Mouse (Mus musculus) forebrain, postnatal 0 days (tissue): Measurements from ENCODE around the gene Gm47841. TPM values are rescaled to one million over a fixed set of nuclear protein-coding genes. Genes with fewer than 3 reads are reported as not detected.
A peak's percentile ranks its signal among the peaks of the same experiment; 100 is the strongest.

Experiments used
- ATAC-seq: fragments of 200-750 bp; cut with Nextera tagmentation; 2 replicates; pipeline ENCODE4 v1.8.0; 2017; ENCODE audit warnings: mild to moderate bottlenecking, moderate library complexity
- DNase-seq: peaks from one replicate; pipeline ENCODE4 v3.0.0-alpha.2; 2015
- H3K27ac ChIP-seq: fragments of 300-500 bp; sonication (generic); 2 replicates; pipeline ENCODE4 v1.5.1; 2014; ENCODE audit warnings: low read depth, mild to moderate bottlenecking, antibody characterized with exemption, low read length, moderate library complexity, mixed read lengths
- H3K27me3 ChIP-seq: fragments of 300-500 bp; sonication (generic); 2 replicates; pipeline ENCODE4 v1.6.1; 2014; ENCODE audit warnings: mild to moderate bottlenecking, low read length, mixed read lengths; ENCODE audit not compliant: insufficient read depth
- H3K36me3 ChIP-seq: fragments of 300-500 bp; sonication (generic); 2 replicates; pipeline ENCODE4 v1.6.1; 2014; ENCODE audit warnings: mild to moderate bottlenecking, moderate library complexity; ENCODE audit not compliant: insufficient read depth
- H3K4me1 ChIP-seq: fragments of 300-500 bp; sonication (generic); 2 replicates; pipeline ENCODE4 v1.6.1; 2014; ENCODE audit warnings: antibody characterized with exemption; ENCODE audit not compliant: insufficient read depth
- H3K4me2 ChIP-seq: fragments of 300-500 bp; sonication (generic); 2 replicates; pipeline ENCODE4 v1.6.1; 2014; ENCODE audit warnings: low read depth, mild to moderate bottlenecking, moderate library complexity
- H3K4me3 ChIP-seq: fragments of 300-500 bp; sonication (generic); 2 replicates; pipeline ENCODE4 v1.5.1; 2014; ENCODE audit warnings: low read depth, low read length, mixed read lengths
- H3K9ac ChIP-seq: fragments of 300-500 bp; sonication (generic); 2 replicates; pipeline ENCODE4 v1.6.1; 2014; ENCODE audit warnings: mild to moderate bottlenecking
- H3K9me3 ChIP-seq: fragments of 300-500 bp; sonication (generic); 2 replicates; pipeline ENCODE4 v1.6.1; 2016; ENCODE audit warnings: low read length
- CTCF ChIP-seq: sonication (generic); IDR thresholded peaks from 2 replicates; pipeline ENCODE4 v1.5.1; 2016; ENCODE audit warnings: antibody characterized with exemption, control low read depth, low read depth
- WGBS: fragments of 180-500 bp; shearing (Covaris S2); extraction: QIAGEN DNeasy Blood & Tissue Kit; methylation state at CpG from one replicate; pipeline ENCODE4 v1.1.7; 2014; 5-methylcytosine and 5-hydroxymethylcytosine counted together
- polyA plus RNA-seq: library from polyadenylated mRNA; unstranded; fragments of >200 nt; fragmentation: Nextera tagmentation; extraction: Ambion mirVana; gene quantifications from 2 replicates; pipeline ENCODE4 v1.2.1, GENCODE M21; 2015
- total RNA-seq: library from RNA; depleted of rRNA; stranded (reverse); fragments of >200 nt; gene quantifications from 2 replicates; pipeline ENCODE4 v1.2.3, GENCODE M21; 2014

The Gm47841 gene
- total and polyA plus RNA-seq, 2 experiments from 2014 or later, result not detected

DNA sequence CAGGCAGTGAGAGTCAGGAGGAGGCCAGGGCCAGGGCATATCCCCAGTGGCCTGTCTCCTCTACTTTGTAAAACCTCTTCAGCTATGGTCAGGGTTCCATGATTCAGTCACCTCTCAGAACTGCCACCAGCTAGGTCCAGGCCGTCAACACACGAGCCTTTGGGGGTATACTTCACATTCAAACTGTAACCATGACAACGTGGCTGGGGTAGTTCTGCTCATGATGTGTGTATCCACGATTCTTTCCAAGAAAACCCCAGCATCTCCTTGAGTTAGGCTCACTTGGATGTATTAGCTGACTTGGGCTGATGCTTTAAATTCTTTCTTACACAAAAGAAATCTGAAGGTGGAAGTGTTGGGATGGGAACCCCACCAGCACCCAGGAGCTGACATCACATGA, 41.1 kb upstream of the Gm47841 start:
- no peaks in the 10 kb centered on the region for H3K27me3 ChIP-seq
- H3K4me3 ChIP-seq, result no peak overlapping the region
- no peak overlapping the region for H3K9ac ChIP-seq
- ATAC-seq, result peak; percentile 62
- 0 out of 2 replicates have a peak, but pooled peaks cover 4% of the 10 kb centered on the region for H3K4me1 ChIP-seq
- no peak overlapping the region for H3K4me2 ChIP-seq
- no peaks in the 10 kb centered on the region for H3K9me3 ChIP-seq
- H3K36me3 ChIP-seq, result no peaks in the 10 kb centered on the region
- DNase-seq, result peak; percentile 50
- WGBS, result 40% methylated on average over 4 of the region's 4 CpGs
- TF ChIP-seq CTCF, result no peak
- peak overlapping the region; percentile 45 for H3K27ac ChIP-seq

DNA sequence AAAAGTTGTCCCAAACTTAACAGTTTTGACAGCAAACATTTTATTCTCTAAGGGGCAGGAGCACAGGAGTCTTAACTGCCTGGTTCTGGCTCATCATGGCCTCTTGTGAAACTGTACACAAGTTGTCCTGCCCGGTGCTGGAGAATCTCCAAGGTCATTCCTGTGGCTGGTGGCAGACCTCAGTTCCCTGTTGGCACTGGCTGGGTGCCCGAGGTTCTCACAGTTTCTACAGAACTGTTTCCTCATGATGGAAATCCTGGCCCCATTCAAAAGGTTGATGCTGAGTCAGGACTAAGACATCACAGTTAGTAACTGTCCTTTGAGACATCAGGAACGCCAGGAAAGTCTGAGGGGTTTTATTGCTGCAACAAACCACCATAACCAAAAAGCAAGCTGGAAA, 39.8 kb upstream of the Gm47841 start:
- Histone ChIP-seq H3K9me3 (no peaks in the 10 kb centered on the region), H3K9ac (no peak overlapping the region), H3K4me2 (no peak overlapping the region), H3K27ac (no peak overlapping the region), H3K27me3 (no peaks in the 10 kb centered on the region), H3K36me3 (no peaks in the 10 kb centered on the region), H3K4me3 (no peak overlapping the region), H3K4me1 (no peaks in the 10 kb centered on the region)
- DNase-seq (no peak), ATAC-seq (no peak)
- 59% methylated on average over 3 of the region's 3 CpGs for WGBS
- TF ChIP-seq CTCF, result no peak

GRCm38 (mm10) chr15:101086451-101086850, 39.3 kb upstream of the Gm47841 start:
- Histone ChIP-seq H3K36me3 (no peaks in the 10 kb centered on the region), H3K9ac (no peak overlapping the region), H3K27me3 (no peaks in the 10 kb centered on the region), H3K27ac (no peak overlapping the region), H3K4me2 (no peak overlapping the region), H3K9me3 (no peaks in the 10 kb centered on the region), H3K4me1 (no peaks in the 10 kb centered on the region), H3K4me3 (no peak overlapping the region)
- no peak for TF ChIP-seq CTCF
- no peak for DNase-seq
- no peak for ATAC-seq
- WGBS, result 74% methylated on average over 9 of the region's 9 CpGs

DNA sequence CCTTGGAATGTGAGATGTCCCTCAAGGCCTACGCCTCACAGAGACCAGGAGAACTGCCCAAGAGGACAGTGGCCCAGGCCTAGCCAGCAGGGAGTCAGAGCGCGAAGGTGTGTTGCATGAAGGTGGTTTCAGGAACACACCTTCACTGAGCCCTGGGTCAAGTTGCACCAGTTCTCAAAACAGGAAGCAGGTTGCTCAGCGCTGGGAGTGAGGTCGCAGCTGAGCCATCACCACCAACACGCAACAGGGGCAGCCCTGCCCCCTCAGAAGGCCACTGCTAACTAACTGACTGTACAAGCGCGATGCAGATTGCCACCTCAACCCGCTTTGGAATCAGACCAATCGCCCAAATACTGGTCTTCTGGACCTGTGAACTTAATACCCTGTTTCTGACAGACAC, 37.3 kb upstream of the Gm47841 start:
- 88% methylated on average over 10 of the region's 10 CpGs for WGBS
- no peak overlapping the region for H3K27ac ChIP-seq
- H3K4me1 ChIP-seq, result no peaks in the 10 kb centered on the region
- no peaks in the 10 kb centered on the region for H3K36me3 ChIP-seq
- TF ChIP-seq CTCF, result no peak
- ATAC-seq, result no peak
- no peaks in the 10 kb centered on the region for H3K27me3 ChIP-seq
- DNase-seq, result no peak
- H3K4me2 ChIP-seq, result no peak overlapping the region
- H3K9ac ChIP-seq, result no peak overlapping the region
- no peak overlapping the region for H3K4me3 ChIP-seq
- H3K9me3 ChIP-seq, result no peaks in the 10 kb centered on the region

- ATAC-seq (no peak), DNase-seq (no peak)
- no peaks in the 10 kb centered on the region for H3K4me1 ChIP-seq
- H3K9me3 ChIP-seq, result no peaks in the 10 kb centered on the region
- no peak overlapping the region for H3K4me2 ChIP-seq
- 60% methylated on average over 4 of the region's 4 CpGs for WGBS
- no peak overlapping the region for H3K9ac ChIP-seq
- H3K36me3 ChIP-seq, result no peaks in the 10 kb centered on the region
- H3K27ac ChIP-seq, result no peak overlapping the region
- H3K4me3 ChIP-seq, result no peak overlapping the region
- peaks cover 7% of the 10 kb centered on the region for H3K27me3 ChIP-seq
- TF ChIP-seq CTCF, result no peak
Measured at GRCm38 (mm10) chr15:101082236-101082635, 35.0 kb upstream of the Gm47841 start.

DNA sequence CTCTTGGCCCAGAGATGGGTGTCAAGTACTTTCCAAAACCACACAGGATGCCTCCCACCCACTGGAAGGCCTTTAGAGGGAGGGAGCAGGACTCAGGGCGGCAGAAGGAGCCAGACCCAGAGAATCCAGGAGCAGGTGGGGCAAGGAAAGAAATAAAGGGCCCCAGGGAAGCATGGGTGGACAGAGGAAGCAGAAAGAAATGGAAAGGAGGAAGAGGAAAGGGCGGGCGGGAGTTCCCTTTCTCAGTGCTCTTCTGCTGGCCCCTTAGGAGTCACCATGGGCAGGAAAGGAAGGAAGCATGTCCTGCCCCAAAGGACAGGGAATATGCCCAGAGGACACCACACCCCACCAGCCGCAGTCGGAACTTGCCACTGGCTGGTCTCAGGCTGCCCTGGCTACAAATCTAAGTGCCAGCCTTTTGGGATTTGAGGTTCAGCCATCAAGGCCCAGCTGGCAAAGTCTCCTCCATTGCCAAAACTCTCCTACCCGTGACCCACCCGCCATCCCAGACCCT, 33.9 kb upstream of the Gm47841 start:
- no peak overlapping the region for H3K4me3 ChIP-seq
- WGBS, result 83% methylated on average over 7 of the region's 7 CpGs

DNA sequence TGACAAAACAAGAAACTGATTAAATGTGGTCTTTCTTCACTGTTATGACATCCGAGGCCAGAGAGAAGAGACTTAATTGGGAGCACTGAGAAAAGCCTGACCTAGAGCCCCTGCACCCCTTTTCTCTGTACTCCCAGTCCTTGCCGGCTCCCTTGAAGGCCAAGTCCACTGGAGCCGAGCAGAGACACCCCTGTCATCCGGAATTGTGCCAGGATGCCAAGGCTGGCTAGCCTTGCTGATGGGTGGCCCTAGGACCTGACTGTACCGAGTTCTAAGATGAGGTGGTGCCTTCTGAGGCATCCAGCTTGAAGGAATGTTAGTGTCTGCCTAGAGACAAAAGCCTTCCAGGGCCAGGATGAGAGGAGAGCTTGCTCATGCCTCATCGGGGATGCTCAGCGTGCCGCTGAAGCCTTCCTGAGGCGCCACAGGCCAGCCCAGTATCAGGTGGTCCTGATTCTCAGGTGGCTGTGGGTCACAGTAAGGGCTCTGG, 32.9 kb upstream of the Gm47841 start:
- Histone ChIP-seq H3K9me3 (no peaks in the 10 kb centered on the region), H3K36me3 (no peaks in the 10 kb centered on the region), H3K27ac (no peak overlapping the region), H3K4me3 (no peak overlapping the region), H3K9ac (no peak overlapping the region), H3K4me1 (0 out of 2 replicates have a peak, but pooled peaks cover 3% of the 10 kb centered on the region), H3K4me2 (no peak overlapping the region), H3K27me3 (peaks cover 21% of the 10 kb centered on the region)
- 81% methylated on average over 9 of the region's 9 CpGs for WGBS
- ATAC-seq (no peak), DNase-seq (no peak)
- no peak for TF ChIP-seq CTCF

More for the DNA sequence above, 33.9 kb upstream of the Gm47841 start:
- peaks cover 17% of the 10 kb centered on the region for H3K27me3 ChIP-seq
- no peak overlapping the region for H3K9ac ChIP-seq
- ATAC-seq (no peak), DNase-seq (no peak)
- 0 out of 2 replicates have a peak, but pooled peaks cover 3% of the 10 kb centered on the region for H3K4me1 ChIP-seq
- H3K9me3 ChIP-seq, result no peaks in the 10 kb centered on the region
- H3K4me2 ChIP-seq, result no peak overlapping the region
- no peaks in the 10 kb centered on the region for H3K36me3 ChIP-seq
- H3K27ac ChIP-seq, result no peak overlapping the region
- no peak for TF ChIP-seq CTCF
